Mouse (Mus musculus) monocyte, adult 5-6 weeks (primary cell): ENCODE measurements around the gene Eif1ad. TPM values are rescaled to one million over a fixed set of nuclear protein-coding genes. Genes with fewer than 3 reads are reported as not detected.

ENCODE experiments used
- ATAC-seq: fragments of 153-309, 156-312 bp; replicated peaks from 2 replicates; pipeline ENCODE4 v1.8.0; 2017; ENCODE audit warnings: mild to moderate bottlenecking; ENCODE audit not compliant: low TSS enrichment, insufficient number of reproducible peaks, severe bottlenecking, poor library complexity, low FRiP score
- total RNA-seq: library from RNA; stranded (forward); fragments of 200-1000, 200-491, 200-594 nt; gene quantifications from 3 replicates; pipeline ENCODE4 v1.2.3, GENCODE M21; 2017

Gene Eif1ad
- total RNA-seq, 1 experiment from 2014 or later, result 29.9 TPM

GRCm38 (mm10) chr19:5409068-5409467, 42.5 kb downstream of the Eif1ad start:
- ATAC-seq, result no peak

DNA sequence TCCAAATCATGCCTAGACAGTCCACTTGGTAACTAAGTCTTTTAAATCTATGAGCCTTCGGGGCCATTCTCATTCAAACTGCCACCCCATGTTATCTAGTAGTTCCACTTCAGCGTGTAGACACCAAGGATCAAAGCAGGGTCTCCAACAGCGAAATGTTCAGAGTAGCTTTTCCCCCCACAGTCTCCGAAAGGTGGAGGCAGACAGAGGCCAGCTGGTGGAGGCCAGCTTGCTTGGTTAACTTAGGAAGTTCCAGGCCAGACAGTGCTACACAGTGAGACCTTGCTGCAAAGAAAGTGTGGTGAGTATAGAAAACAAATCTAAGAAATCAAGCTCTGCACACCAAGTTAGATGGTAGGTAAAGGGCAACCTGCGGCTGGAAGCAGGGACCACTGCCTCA, 44.1 kb downstream of the Eif1ad start:
- no peak for ATAC-seq

DNA sequence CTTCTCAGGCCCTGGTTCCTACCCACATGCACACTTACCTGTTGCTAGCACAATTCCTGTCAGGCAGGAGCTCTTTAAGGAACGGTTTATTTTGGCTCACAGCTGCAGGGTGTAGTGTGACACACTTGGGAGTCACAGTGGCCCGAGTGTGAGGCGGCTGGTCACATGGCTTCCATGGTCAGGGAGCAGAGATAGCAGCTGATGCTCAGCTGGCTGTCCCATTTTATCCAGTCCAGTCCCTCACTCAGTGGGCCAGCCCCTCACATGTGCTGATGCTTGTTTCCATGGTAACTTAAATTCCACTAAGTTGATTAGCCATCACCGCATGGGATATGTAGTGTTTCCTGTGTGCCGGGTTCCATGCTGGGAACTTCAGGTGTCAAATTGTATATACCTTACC, 45.4 kb downstream of the Eif1ad start:
- no peak for ATAC-seq

- ATAC-seq, result no peak
Measured at GRCm38 (mm10) chr19:5413840-5414239, 47.3 kb downstream of the Eif1ad start.

DNA sequence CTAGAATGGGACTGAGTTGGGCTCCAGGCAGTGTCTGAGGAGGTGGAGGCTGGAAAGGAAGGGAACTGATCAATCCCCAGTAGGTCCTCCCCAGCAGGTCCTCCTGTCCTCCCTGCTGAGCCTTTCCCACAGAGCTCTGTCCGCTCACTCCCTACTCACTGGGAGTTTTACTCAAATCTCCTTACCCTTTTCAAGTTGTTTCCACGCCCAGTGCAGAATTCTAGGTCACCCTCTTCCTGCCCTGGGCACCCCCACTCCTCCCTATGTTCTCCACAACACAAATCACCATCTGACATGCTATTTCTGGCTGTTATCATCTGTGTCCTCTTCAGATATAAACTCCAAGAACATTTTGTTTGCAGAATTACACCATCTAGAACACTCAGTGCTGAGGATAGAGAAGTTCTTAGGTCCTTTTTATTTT, 48.0 kb downstream of the Eif1ad start:
- ATAC-seq, result no peak

DNA sequence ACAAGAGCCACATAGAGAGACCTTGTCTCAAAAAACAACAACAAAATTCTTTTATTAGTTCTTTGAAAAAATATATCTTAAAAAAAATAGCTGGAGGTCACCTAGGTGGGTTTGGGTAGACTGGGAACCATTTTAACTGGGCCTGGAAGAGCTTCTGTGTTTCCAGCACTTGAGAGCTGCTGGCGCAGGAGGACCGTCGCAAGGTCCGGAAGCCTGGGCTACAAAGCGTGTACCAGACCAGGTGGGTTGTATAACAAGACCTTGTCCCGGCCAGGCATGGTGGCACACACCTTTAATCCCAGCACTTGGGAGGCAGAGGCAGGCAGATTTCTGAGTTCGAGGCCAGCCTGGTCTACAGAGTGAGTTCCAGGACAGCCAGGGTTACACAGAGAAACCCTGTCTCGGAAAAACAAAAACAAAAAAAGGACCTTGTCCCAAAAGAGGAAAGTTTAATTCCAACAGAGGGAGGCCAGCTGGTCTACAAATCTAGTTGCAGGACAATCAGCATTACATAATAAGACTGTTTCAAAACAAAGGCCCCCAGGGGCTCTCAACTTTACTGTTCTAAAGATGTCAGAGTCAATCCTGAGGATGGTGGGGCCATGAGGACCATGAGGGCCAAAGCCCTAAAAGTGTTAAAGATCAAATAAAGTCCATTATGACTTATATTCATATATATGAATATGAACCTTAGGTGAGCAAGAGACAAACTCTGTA, 52.4 kb downstream of the Eif1ad start:
- no peak for ATAC-seq

GRCm38 (mm10) chr19:5419630-5420029, 53.1 kb downstream of the Eif1ad start:
- ATAC-seq, result no peak

GRCm38 (mm10) chr19:5420579-5420978, 54.0 kb downstream of the Eif1ad start:
- ATAC-seq, result no peak

Other genes with a start within 250 kb of the Eif1ad start
- 9.2 to 25.6 TPM (median 17.2 TPM) in 3 replicates for gene Klc2, start 248.2 kb upstream of the Eif1ad start, total RNA-seq
- gene Pacs1, start 93.6 kb upstream of the Eif1ad start, total RNA-seq, result 11.1 to 32.0 TPM (median 19.2 TPM) in 3 replicates
- gene Sf3b2, start 71.3 kb upstream of the Eif1ad start, total RNA-seq, result 229 to 250 TPM (median 247 TPM) in 3 replicates
- gene Gal3st3, start 68.4 kb upstream of the Eif1ad start, total RNA-seq, result not detected in 3 replicates
- gene Catsper1, start 31.0 kb upstream of the Eif1ad start, total RNA-seq, result not detected in 3 replicates
- 1.1 TPM in 1 of 3 replicates, not detected in the others for gene Cst6, start 17.2 kb upstream of the Eif1ad start, total RNA-seq
- 9.9 to 29.1 TPM (median 22.3 TPM) in 3 replicates for gene Banf1, start 427 bp downstream of the Eif1ad start, total RNA-seq
- 133 to 142 TPM (median 133 TPM) in 3 replicates for gene Sart1, start 22.0 kb downstream of the Eif1ad start, total RNA-seq
- not detected in 3 replicates for gene Tsga10ip, start 35.8 kb downstream of the Eif1ad start, total RNA-seq
- 111 to 135 TPM (median 121 TPM) in 3 replicates for gene Drap1, start 58.2 kb downstream of the Eif1ad start, total RNA-seq
- 10.6 to 20.5 TPM (median 14.0 TPM) in 3 replicates for gene AI837181, start 58.4 kb downstream of the Eif1ad start, total RNA-seq
- gene Fosl1, start 80.8 kb downstream of the Eif1ad start, total RNA-seq, result 0.49 to 2.6 TPM (median 2.0 TPM) in 3 replicates
- gene Ccdc85b, start 91.2 kb downstream of the Eif1ad start, total RNA-seq, result 1.2 to 4.1 TPM (median 3.8 TPM) in 3 replicates
- 71.3 to 104 TPM (median 95.3 TPM) in 3 replicates for gene Fibp, start 93.9 kb downstream of the Eif1ad start, total RNA-seq
- 113 to 416 TPM (median 150 TPM) in 3 replicates for gene Ctsw, start 101.8 kb downstream of the Eif1ad start, total RNA-seq
- gene Efemp2, start 107.2 kb downstream of the Eif1ad start, total RNA-seq, result 2.0 to 5.9 TPM in 2 of 3 replicates, not detected in the other
- 8.7 to 20.2 TPM (median 11.6 TPM) in 3 replicates for gene Mus81, start 121.7 kb downstream of the Eif1ad start, total RNA-seq
- gene Cfl1, start 123.7 kb downstream of the Eif1ad start, total RNA-seq, result 931 to 1,266 TPM (median 1,127 TPM) in 3 replicates
- 0.29 TPM in 1 of 3 replicates, not detected in the others for gene 1700020D05Rik, start 137.0 kb downstream of the Eif1ad start, total RNA-seq
- gene Snx32, start 143.8 kb downstream of the Eif1ad start, total RNA-seq, result 2.4 to 6.9 TPM (median 4.7 TPM) in 3 replicates
- gene Ovol1, start 193.9 kb downstream of the Eif1ad start, total RNA-seq, result not detected in 3 replicates
- gene Ap5b1, start 201.3 kb downstream of the Eif1ad start, total RNA-seq, result 13.2 to 18.0 TPM (median 16.1 TPM) in 3 replicates
- 71.5 to 138 TPM (median 136 TPM) in 3 replicates for gene Rnaseh2c, start 235.1 kb downstream of the Eif1ad start, total RNA-seq
- 65.5 to 109 TPM (median 99.2 TPM) in 3 replicates for gene Kat5, start 243.5 kb downstream of the Eif1ad start, total RNA-seq